Mouse (Mus musculus) left cerebral cortex, postnatal 10 days (tissue): ENCODE results near the gene Mfn2. TPM values are rescaled to one million over a fixed set of nuclear protein-coding genes. Genes with fewer than 3 reads are reported as not detected.

Source experiments
- DNase-seq, 2 experiments: peaks; one replicate each; pipeline ENCODE4 v3.0.0; 2021 to 2022; ENCODE audit warnings: low spot score in 2 of 2, mixed read lengths in 1 of 2; ENCODE audit errors: extremely low spot score in 1 of 2
- intact Hi-C: fragments of 180-260 bp; cut with DNase I; formaldehyde crosslinking; loops from one replicate; pipeline ENCODE4 v1.15.1; 2025
- total RNA-seq, 2 experiments: library from RNA; stranded (reverse); gene quantifications; 2 replicates each; pipeline ENCODE4 v1.2.3; 2021

Mfn2 gene
- total RNA-seq = 100 to 1,000 TPM; 173 to 182 TPM

DNA sequence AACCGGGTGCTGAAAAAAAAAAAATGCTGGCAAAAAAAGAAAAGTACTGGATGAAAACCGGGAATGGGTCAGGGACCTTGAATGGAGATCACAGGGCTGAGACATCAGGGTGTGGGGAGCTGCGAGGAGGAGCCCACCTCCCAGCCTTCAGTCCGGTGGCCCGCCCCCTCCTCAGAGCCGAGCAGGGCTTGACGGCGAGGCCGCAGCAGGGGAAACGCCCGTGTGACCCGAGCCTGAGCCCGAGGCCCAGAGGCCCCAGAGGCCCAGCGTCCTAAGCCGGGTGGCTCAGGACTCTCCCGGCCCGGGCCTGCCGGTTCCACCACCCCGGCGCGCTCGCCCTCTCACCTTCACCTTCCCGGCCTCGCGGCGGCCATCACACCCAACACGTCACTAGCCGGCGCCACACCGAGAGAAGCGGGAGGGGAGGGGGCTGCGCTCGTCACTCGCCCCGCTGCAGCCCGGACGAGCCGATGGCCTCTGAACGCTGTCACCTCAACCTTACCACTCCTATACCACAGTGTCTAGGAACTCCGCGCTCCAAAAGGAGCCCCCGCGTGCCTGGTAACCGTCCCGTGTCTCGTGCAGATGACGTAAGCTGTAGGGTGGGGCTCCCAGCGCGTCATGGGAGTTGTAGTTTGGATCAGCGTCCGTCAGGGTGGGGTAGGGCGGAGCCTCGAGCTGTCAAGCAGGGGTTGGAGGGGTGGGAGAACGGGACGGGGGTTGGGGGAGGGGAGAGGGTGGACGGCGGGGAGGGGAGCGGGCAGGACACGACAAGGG lies at the start of gene Mfn2:
Gene Mfn2 (minus strand): TSS at position 392 of the 777 bp plus-strand sequence.
- intact Hi-C loops = loop anchor here (5.0 kb wide), 1 partner anchor 38 kb away; the partner anchor contains the start of gene 2510039O18Rik
- DNase-seq = peak; percentile 89 to 94

DNA sequence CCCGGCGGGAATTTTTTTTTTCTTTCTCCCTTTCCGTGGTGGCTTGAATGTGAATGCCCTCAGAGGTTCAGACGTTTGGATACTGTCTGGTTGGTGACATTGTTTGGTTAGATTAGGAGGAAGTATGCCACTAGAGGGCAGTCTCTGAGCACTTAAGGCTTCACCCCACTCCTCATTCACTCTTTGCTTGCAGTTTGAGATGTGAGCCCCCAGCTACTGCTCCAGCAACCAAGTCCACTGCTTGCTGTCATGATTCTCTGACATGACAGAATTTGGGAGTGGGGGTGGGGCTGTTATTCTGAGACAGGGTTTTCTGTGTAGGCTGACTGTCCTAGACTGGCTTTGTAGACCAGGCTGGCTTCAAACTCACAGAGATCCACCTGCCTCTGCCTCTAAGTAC lies 49.1 kb upstream of the Mfn2 start:
- intact Hi-C loops = no loop called here
- DNase-seq = peak in 1 of 2 experiments; percentile 47

DNA sequence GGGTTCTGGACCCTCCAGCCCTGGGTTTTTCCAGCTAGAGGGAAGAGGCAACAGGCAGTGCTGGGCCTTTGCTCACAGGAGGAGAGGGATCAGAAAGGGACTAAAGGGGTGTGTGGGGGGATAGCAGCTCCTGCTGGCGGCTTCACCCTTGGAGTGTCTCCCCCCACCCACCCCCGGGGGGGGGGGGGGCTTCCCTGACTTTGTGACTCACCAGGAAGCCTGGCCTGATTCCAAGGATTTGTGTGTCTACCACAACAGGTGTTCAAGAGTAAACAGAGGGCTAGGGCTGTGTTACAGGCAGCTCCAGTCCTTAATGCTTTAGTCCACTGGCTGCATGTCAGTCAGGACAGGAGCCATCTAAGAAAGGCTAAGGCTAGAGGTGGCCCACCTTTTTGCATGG lies 43.0 kb upstream of the Mfn2 start:
- DNase-seq = peak in 1 of 2 experiments; percentile 32
- intact Hi-C loops = no loop called here

DNA sequence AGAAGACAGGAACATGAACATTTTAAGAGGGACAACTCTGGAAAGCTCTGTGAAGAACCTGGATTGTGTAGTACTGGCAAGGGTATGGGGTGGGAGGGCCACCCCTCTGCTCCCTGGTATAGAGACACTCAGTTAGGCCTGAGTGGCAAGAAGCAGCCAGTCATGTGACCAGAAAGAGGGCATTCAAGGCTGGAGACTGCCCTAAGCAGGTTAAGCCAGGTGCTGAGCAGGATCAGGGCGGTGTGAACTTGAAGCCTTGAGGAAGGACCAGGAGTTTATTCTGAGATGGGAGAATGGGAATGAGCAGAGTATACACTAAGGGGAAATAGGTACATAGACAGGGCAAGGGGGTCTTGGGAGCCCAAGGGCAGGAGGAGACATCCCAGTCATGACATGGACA lies 38.5 kb upstream of the Mfn2 start:
- intact Hi-C loops = loop anchor here (5.0 kb wide), 1 partner anchor 36 kb away; no protein-coding TSS in a partner anchor
- DNase-seq = no peak

DNA sequence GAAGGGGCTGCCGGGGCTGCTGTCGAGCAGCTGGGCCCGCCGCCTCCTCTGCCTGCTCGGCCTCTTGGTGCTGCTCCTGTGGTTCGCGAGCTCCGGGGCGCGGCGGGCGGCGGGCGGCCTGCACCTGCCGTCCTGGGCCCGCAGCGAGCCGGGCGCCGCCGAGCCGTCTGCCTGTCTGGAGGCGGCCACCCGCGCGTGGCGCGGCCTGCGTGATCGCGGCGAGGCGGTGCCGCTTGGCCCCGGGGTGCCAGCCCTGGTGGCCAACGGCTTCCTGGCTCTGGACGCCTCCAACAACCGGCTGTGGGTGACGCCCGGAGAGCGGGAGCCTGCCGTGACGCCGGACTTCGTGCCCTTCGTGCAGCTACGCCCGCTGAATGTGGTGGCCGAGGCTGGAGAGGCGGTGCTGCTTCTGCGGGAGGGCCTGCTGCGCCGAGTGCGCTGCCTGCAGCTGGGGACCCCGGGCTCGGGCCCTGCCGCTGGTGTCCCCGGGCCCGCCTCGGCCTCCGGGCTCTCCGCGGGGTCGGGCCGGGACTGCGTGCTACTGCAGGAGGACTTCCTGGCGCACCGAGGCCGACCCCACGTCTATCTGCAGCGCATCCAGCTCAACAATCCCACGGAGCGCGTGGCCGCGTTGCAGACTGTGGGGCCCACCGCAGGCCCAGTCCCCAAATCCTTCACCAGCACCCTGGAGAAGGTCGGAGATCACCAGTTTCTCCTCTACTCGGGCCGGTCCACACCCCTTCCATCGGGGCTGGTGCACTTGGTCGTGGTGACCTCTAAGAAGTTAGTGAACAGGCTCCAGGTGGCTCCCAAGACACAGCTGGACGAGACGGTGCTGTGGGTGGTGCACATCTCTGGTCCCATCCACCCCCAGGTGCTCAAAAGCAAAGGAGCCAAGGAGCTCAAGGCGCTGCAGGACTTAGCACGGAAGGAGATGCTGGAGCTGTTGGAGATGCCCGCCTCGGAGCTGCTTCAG lies 36.8 kb upstream of the Mfn2 start:
- intact Hi-C loops = loop anchor here (5.0 kb wide), 1 partner anchor 34 kb away; no protein-coding TSS in a partner anchor
- DNase-seq = peak in 1 of 2 experiments; percentile 62

DNA sequence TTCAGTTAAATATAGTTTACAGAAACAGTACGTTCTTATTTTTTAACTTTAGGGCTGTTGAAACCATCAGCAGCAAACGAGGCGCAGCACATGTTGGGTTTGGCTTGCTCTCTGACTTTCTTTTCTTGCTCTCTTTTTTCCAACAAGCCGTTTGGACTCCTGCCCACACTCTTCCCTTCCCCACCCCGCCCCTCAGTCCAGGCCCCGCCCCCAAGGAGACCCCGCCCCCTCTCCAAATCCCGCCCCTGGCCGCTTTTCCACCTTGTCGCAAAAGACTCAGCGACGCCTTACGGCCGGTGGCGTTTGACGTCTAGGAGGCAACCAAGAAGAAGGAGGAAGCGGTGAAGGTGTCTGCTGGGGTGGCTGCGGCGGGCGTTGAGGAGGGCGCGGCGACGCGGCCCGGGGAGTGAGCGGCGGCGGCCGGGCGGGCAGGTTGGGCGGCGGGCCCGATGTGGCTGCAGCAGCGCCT lies 36.1 kb upstream of the Mfn2 start, which contains the start of gene 2510039O18Rik:
Gene 2510039O18Rik (plus strand): TSS at position 320 of the 469 bp plus-strand sequence.
- intact Hi-C loops = loop anchor here (5.0 kb wide), 1 partner anchor 33 kb away; no protein-coding TSS in a partner anchor
- peak; percentile 74 to 92 for DNase-seq

DNA sequence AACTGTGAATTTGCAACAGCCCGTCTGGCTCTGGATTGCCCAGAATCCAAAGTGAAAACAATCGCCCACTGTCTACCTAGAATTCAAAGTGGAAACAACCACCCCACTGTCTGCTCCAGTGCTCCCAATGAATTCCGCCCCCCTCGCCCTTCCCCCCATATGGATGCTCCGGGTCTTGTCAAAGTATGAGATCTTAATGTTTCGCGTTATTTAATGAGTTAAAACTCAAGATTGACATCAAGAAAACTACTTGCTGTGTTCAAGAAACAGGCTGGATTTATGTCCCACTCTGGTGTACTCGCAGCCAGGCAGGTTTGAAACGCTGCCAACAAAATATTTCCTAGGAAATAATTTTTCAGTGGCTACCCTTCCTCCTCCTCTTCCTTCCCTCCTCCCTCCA lies 35.6 kb upstream of the Mfn2 start:
- intact Hi-C loops = loop anchor here (5.0 kb wide), 1 partner anchor 33 kb away; no protein-coding TSS in a partner anchor
- no peak for DNase-seq

DNA sequence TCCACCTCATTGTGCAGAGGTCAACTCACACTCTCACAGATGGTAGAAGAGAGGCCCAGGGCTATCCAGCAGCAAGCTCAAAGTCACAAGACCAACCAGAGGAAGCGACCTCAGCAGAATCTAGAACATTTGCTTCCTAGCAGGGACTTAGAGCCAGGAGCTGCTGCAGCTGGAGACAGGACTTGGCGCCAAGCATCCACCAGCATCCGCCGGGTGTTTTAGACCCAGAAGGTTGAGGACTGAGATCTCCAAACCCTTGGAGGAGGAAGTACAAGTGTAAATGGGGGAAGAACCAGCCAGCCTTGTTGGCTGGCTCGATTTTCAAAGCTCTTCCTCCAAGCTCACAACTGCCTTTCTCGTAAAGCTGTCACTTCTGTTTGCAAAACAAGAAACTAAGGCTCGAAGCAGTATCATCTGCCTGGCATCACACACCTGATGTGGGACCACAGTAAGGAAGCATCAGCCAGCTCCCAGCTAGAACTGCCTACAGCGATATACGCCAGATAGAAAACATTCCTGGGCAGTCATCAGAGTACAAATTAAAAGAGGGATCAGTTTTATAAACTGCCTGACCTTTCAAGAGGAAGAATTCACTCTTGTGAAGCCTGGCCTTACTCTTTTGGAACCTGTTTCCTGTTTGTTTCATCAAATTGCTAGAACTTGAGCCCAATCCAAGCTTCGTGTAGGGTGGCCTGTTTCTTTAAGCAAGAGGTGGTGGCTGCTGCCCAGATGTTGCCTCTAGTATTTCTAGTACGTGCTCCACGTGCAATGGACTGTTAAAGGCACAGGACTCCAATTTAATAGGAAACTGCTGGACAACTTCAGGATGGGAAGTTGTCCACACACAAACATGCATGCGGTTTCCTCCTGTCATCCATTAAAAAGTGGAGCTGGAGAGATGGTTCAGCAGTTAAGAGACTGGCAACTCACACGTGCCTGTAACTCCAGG lies 33.9 kb upstream of the Mfn2 start:
- peak in 1 of 2 experiments; percentile 66 for DNase-seq
- intact Hi-C loops = no loop called here

DNA sequence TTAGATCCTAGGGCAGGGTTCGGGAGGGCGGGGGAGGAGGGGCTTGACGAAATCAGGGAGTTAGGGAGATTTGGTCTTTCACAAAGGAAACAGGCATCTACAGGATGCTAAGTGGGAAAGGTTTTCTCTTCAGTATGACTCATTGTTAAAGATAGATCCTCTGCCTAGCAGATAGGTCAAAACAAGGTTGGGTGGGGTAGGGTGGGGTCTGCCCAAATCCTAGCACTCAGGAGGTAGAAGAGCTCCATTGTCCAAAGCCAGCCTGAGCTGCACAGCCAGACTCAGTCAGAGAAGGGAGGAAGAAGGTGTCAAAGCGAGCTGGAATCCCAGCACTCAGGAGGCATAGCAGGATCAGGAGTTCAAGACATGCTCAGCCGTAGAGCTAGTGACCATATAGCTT lies 33.0 kb upstream of the Mfn2 start:
- intact Hi-C loops = no loop called here
- DNase-seq = no peak

DNA sequence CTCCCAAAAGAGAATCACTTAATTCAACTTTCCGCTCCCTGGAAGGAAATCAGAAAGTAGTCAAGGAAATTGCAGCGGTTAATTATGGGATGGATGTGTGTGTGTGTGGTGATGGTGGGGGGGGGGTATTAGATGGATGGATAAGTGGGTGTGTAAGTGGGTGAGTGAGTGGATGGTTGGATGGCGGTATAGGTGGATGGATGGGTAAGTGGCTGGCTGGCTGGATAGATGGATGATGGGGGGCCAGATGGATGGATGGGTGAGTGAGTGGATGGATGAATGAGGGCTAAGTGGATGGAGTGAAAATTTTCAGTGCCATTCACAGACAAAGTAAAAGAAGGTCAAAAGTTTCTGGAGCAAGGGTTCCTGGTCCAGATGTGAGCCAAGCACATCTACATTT lies 32.5 kb upstream of the Mfn2 start:
- intact Hi-C loops = no loop called here
- no peak for DNase-seq

DNA sequence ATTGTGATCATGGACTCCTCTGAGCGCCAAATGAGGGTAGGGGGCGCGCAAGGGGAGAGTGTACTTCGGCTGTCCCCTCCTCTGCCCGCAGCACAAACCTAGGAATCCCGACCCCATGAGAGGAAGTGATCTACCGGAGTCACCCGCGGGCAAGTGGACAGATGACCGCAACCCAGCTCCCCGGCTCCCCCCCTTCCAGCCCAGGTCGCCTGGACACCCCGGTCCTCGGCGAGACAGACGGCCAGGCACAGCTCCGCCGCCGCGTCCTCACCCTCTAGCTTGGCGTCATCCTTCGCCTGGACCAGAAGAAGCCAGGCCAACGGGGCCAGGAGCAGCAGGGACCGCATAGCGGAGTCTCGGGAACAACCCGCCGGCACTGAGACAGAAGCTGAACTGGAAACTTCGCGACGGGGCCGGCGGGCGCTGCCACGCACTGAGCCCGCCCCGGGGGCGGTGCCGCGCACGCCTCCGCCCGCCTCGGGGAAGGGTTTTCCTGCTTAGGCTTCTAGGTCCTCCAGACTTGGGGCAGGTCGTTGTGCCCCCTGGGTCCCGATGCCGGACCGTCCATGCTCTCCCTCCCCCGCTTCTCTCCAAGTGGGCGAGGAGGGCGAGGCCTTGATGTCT lies 31.9 kb upstream of the Mfn2 start, which contains the start of gene Plod1:
Gene Plod1 (minus strand): TSS at position 437 of the 624 bp plus-strand sequence.
- peak; percentile 62 to 91 for DNase-seq
- intact Hi-C loops = no loop called here

DNA sequence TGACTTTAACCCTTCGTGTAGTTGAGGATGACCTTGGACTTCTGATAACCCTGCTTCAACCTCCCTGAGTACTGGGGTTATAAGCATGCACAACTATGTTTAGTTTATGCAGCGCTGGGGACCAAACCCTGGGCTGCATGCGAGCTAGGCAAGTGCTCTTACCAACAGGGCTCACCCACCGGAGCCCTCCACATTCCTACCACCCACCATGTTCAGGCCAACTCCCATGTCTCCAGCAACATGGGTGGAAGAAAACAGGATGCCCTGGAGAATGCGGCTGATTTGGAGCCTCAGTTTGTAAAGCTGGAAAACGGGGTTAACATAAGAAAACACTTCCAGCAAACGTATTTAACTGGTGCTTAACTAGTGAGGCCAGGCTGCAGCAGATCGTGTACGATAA lies 31.4 kb upstream of the Mfn2 start:
- no peak for DNase-seq
- intact Hi-C loops = no loop called here

DNA sequence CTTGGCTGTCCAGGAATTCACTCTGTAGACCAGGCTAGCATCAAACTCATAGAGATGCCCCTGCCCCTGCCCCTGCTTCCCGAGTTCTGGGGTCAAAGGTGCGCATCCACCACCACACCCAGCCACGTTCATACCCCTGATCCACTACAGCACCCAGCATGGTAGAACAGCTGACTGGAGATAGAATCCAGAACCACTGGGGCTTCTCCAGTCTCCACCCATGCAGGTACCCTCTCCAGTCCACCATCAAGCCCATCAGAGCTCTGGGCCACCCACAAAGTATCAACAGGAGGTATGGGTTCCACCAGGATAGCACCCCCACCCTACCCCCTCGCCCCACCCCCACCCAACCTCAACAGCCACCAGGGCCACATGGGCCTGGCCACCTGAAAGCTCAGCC lies 30.1 kb upstream of the Mfn2 start:
- intact Hi-C loops = no loop called here
- DNase-seq = no peak

DNA sequence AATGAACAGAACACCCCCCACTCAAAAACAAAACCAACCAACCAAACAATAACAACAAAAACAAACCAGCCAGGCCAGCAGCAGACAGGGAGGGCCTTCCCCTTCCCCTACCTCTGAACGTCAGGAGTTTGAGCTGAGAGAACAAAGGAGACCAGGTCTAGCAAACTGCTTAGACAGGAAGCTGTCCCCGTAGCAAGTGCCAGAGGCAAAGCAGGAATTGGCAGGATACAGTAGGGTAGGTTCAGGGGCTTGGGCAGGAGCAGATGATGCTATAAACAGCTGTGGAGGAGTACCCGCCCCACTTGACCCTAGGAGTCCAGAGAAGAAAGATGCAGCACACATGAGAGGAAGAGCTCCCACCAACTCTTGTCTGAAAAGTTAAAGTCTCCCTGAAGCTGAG lies 29.6 kb upstream of the Mfn2 start:
- intact Hi-C loops = no loop called here
- no peak for DNase-seq

DNA sequence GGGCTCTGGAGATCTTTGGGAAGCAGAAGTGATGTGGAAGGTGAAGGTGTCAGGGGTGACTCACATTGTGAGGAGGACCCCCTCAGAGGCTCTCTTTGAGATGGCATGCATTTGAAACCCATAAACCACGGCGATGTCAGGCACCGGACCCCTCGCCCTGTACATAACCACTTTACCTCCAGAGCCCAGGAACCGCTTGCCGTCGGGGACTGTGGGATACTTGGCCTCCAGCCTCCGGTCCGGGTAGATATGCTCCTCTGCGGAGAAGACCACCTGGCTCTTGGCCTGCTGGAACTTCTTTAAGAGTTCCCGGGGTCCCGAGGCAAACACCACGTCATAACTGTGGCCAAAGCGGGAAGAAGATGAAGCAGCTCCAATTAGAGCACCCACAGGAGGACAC lies 26.4 kb upstream of the Mfn2 start:
- intact Hi-C loops = no loop called here
- DNase-seq = no peak

DNA sequence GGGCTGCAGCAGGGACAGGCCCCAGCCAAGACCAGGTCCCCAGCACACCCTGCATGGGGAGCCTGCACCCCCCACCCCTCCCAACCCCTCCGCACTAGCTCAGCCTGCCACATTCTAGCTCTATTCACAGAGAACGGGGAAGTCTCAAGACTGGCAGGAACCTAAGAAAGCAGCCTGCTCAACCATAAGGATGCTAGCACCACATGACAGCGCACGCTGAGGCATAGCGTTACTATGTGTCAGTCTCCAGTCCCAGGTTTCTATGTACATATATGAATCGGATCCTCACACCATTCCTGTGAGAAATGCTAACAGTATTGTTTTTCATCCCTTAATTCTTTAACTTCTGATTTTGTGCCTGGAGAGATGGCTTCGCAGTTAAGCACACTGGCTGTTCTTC lies 24.0 kb upstream of the Mfn2 start:
- no peak for DNase-seq
- intact Hi-C loops = no loop called here

DNA sequence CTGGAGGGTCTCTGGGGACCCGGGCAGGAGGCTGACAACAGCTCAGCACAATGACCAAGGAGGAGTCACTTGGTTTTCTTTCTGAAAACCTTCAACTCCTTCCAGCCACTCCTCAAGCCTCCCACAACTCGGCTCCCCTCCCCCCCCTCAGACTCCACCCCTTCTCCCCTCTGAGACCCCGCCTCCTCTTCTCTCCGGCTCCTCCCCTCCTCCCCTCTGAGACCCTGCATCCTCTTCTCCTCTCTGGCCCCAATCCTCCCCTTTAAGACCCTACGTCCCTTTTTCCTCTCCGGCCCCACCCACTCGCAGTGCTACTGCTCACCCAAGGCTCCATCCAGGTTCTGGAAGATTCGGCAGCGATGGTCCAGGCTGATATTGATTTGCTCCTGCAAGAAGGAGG lies 23.6 kb upstream of the Mfn2 start:
- DNase-seq = no peak
- intact Hi-C loops = no loop called here

DNA sequence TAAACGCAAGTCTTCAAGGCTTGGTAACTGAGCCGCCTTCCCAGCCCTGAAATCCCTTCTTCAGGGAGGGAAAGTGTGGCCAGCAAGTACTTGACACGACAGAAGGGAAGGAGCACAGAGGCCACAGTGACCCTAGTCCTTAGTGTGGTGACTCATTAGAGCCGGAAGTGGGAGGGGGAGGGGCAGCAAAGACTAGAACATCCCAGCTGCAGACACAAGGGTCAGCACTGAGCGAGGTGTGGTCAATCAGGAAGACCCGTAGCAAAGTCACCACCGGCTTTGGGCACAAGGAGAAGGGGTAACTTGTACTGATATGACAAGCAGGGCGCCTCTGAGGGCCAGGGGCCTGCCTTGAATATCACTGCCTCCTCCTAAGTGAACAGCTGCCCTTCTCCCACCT lies 23.2 kb upstream of the Mfn2 start:
- DNase-seq = peak in 1 of 2 experiments; percentile 80
- intact Hi-C loops = no loop called here
